Mouse (Mus musculus) megakaryocyte-erythroid progenitor cell, adult 5-6 weeks (primary cell): ENCODE results near the gene Adsl. TPM values are rescaled to one million over a fixed set of nuclear protein-coding genes. Genes with fewer than 3 reads are reported as not detected.

ENCODE experiments used
- ATAC-seq: replicated peaks from 2 replicates; pipeline ENCODE4 v1.8.0; 2016; ENCODE audit warnings: mild to moderate bottlenecking, inconsistent platforms; ENCODE audit not compliant: severe bottlenecking, poor library complexity, low FRiP score, low TSS enrichment
- total RNA-seq, 2 experiments: library from RNA; stranded (forward) in 1 of 2; stranded (reverse) in 1 of 2; fragments of 200-1000, 215-1000 nt in 1 of 2; fragments of >200 nt in 1 of 2; fragmentation: Nextera tagmentation in 1 of 2; gene quantifications; 2 replicates each; pipeline ENCODE4 v1.2.3; 2014 to 2017

Gene Adsl
- total RNA-seq, 2 experiments from 2014 or later = 81.5 to 197 TPM

DNA sequence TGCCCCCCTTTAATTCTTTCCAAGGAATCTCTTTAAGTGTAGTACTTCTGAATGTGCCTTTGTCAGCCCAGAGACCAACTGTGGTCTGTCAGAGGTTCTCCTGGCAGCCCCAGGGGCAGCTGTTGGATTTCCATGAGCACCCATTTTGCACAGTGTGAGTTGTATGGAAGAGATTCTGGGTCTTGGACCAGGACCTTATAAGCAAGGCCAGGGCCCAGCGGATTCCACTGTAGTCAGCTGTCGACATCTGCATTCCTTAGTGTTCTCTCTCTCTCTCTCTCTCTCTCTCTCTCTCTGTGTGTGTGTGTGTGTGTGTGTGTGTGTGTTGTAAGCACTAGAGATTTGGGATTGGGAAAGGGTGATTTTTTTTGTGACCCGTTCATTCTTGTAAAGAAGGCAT is 11.6 kb upstream of the Adsl start:
- no peak for ATAC-seq

DNA sequence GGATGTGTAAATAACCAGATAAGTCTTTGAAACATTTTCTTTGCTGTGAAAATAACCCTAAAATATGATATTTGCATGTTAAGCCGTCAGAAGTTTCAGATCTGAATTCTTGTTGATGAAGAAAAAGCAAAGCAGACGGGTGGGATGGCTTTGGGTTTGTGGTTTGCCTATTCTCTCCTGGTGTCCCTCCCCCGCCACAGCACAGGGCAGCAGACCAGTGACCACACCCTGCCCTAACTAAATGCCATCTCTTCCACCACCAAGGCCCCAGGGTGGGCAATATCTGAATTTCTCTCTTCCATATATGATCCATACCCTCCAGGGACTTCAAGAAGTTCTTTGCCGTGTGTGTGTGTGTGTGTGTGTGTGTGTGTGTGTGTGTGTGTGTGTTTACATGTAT is 9.7 kb upstream of the Adsl start:
- 0 out of 2 replicates have a peak, but pooled peaks have one; percentile 63 for ATAC-seq

DNA sequence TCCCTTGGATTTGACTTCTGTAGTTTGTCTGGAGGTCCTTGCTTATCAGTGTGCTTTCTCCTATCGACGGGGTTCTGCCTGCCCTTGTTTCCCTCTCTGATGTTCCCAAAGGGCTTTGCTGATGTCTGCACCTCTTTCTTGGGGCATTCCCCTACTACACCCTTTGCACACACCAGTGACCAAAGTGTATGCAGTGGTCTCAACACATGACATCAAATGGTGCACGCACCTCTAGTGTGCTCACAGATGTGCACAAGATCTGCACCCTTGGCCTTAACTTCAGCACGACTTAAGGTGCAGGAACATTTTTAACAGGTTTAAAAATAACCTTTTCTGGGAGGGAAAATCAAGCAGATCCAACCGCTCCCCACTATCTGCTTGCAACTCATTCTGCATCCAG is 8.9 kb upstream of the Adsl start:
- no peak for ATAC-seq

DNA sequence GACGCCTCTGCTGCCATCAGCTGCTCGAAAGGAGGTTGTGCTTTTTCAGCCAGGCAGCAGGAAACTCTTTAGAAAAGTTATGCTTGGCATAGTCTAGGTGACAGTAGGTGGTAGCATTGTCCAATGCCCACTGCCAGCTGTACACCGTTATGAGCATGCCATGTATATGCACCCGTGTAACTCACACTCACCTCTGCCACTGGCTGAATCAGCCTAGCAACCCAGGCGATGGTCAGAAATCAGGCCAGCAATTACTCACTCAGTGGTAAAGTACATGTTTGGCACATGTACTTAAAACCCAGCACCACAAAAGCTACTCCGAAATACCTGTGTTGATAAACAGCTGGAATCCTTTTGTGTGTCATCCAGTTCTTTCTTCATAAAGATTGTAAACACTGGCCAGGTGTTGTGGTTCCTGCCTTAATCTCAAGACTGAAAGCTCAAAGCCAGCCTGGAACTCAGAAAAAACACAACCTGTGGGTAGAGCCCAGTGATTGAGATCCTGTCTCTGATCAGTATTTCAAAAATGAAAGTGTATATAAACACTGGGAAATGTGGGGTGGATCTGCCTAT is 6.7 kb upstream of the Adsl start:
- ATAC-seq = no peak

DNA sequence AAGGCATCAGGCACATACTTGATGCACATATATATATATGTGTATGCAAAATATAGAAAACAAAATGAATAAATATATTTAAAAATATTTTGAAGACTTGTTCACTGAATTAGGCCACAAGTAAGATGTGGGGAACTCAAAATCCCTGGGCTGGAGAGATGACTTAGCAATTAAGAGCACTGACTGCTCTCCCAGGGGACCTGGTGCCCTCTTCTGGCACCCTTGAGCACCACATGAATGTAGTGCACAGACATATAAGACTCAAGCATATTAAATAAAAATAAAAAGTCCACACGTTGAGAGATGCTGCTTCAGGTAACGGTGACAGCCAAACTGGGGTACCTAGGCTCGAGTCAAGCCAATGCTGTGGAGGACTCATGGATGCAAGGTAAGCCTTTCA is 2.4 kb upstream of the Adsl start:
- peak; percentile 45; the same call in 1 of the 2 replicates for ATAC-seq

DNA sequence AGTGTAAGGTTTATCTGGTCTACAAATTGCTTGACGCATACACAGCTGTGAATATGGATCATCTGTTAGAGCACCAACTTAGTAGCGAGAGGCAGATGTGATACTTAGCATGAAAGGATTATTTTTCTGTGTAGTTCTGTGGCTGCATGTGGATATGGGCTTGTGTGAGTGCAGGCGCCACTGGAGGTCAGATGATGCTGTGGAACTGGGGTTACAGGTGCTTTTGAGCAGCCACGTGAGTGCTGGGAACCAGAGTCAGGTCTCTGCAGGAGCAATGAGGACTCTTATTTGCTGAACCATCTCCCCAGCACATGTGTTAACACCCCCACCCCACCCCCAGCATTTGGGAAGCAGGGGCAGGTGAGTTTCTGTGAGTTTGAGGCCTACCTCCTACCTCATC is 1.1 kb downstream of the Adsl start:
- no peak for ATAC-seq

DNA sequence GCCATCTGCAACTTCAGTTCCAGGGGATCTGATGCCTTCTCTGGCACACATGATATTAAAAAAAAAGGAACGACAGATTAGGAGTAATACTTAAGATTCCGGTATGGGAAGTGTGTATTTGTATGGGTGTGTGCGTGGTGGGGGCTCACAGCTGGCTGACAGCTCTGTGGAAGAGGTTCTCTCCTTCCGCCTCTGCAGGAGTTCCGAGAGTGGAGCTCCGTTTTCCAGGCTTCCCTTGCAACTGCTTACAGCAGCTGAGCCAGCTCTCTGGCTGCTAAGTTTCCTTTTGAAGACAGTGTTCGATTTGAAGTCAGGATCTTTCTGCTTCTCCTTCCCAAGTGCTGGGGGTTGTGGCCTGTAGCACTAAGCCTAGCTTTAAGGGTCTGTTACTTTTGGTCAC is 1.8 kb downstream of the Adsl start:
- no peak for ATAC-seq

- no peak for ATAC-seq
These were observed 5.7 kb downstream of the Adsl start for GRCm38 (mm10) chr15:80953971-80954370.

- ATAC-seq = no peak
These were observed 6.6 kb downstream of the Adsl start for GRCm38 (mm10) chr15:80954861-80955260.

DNA sequence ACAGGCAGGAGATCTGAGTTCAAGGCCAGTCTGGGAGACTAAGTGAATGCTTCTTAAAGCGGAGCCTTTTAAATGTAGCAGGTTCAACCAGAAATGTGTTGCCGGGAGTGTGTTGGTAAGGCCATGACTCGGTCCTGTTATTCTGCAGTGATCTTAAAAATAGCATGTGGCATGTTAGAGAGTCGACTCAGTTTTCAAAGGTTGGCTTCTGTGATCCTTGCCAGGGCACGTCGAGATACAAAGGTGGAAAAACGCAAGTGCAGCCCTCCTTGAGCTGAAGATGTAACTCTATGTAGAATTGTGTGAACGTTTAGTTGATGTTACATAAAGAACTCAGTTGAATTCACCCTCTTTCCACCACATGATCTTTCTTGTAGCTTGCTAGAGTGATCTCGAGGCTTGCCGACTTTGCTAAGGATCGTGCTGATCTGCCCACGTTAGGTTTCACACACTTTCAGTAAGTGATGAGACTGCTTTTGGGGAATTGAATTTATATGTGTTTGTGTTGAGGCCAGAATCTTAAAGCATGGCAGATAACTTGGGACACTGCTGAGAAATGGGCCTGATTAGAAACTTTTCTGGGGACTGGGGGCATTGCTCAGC is 7.6 kb downstream of the Adsl start:
- no peak for ATAC-seq

DNA sequence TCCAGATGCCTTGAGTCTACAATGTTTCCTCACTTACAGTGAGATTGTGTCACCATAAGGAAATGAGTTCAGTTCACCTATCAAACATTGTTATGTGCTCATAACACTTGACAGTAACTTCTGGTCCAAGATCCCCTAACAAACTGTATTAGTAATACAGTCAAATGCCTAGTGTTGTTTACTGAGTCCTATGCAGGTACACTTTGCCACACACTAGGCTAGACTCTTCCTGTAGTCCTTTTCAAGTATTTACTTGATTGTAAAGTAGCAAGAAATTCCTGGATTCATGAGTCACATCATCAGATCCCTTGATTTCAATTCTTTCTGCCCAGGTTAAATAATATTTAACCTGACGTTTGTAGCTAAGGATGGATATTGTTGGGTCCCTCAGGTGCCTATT is 21.1 kb downstream of the Adsl start:
- ATAC-seq = no peak

GRCm38 (mm10) chr15:80974311-80974710 is 26.0 kb downstream of the Adsl start:
- no peak for ATAC-seq

GRCm38 (mm10) chr15:80975666-80976065 is 27.4 kb downstream of the Adsl start:
- no peak for ATAC-seq

DNA sequence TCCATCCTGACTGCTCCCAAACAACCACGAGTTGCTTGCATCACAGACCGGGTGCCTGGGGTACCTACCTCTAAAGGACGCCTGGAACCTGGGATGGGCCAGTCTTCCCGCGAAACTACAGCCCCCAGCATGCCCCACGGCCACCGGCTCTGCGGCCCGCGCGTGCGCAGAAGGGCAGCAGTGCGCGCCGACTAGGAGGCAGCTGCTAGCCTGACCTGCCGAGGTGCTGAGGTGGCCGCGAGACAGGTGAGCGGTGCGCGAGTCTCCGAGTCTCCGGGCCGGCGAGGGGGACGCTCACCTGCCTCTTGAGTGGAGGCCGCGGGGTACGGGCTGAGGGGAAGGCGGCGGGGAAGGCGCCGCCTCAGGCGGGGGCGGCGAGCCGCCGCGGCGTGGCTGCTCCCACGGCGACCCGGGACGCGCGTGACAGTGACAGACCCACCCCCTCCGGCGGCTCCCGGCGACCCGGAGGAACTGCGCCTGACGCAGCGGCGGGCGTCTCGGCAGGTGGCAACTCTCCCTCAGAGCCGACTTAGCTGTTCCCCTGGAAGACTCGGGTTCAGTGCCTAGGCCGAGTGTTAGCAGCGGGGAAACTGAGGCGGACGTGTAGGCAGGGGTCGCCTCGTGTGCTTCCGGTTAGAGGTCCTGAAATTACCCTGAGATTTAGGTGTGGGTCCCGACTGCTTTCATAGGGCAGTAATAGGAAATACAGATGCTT is 29.5 kb downstream of the Adsl start, which contains the start of gene Sgsm3:
TSS of gene Sgsm3 (plus strand) at position 146 of the 715 bp plus-strand sequence.
- ATAC-seq = peak; percentile 80

GRCm38 (mm10) chr15:80979611-80980010 is 31.3 kb downstream of the Adsl start:
- no peak for ATAC-seq

DNA sequence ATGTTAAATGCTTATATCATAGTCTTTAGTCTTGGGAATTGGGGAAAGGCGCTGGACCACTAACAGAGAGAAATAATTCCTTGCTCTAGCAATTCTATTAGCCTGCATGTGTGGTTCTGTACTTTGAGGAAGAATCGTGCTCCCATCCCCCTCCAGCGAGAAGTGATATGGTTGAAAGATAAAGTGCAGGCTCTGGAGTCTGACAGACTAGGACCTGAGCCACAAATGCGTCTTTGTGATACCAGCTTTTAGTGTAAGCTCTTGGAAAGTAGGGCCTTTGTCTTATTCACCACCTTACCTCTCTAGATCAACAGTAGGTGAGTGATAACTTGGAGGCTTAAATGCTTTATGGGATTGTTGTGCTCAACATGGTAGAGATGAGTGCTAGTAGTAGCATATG is 32.9 kb downstream of the Adsl start:
- peak; percentile 75 for ATAC-seq

DNA sequence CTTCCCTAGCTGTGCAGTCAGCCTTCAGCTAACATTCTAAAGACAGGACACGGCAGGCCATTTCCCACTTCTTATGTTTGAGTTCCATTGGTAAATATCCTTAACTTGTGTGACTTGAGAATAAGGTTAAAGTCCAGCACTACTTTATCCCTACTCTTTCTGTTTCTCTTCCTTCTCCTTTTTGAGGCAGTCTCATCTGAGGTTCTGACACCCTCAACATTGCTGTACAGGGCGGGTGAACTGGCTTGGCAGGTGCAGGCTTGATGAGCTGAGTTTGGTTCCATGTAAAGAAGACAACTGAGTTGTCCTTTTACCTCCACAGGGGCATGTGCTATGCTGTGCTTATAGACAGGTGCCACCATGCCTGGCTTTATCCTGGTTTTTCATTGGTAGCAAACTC is 35.0 kb downstream of the Adsl start:
- ATAC-seq = no peak

GRCm38 (mm10) chr15:80988331-80988730 is 40.0 kb downstream of the Adsl start:
- ATAC-seq = peak; percentile 94

DNA sequence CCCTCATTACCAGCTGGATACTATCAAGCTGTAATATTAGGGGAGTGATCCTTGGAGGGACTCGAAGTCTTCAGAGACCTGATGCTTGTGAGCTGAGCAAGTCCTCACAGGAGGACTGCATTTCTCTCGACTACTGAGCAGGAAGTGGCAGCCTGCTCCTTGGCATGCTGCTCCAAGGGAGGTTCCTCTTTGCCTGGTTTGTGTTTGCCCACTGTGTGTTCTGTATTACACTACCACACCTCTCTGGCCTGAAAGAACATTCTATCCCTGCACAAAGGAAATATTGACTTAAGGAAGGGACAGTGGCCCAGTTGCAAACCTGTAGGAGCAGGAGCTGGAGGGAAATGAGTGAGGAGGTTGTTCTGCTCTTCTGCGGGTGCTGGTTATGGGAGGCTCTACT is 41.4 kb downstream of the Adsl start:
- no peak for ATAC-seq

GRCm38 (mm10) chr15:80994959-80995358 is 46.7 kb downstream of the Adsl start:
- ATAC-seq = no peak
